Mouse (Mus musculus) limb, embryonic 14.5 days (tissue): ENCODE results near the gene Nova2. TPM values are rescaled to one million over a fixed set of nuclear protein-coding genes. Genes with fewer than 3 reads are reported as not detected.
A peak's percentile ranks its signal among the peaks of the same experiment; 100 is the strongest.

Experiments used
- ATAC-seq: fragments of 200-750 bp; cut with Nextera tagmentation; 2 replicates; pipeline ENCODE4 v1.8.0; 2017; ENCODE audit warnings: low read depth, moderate number of reproducible peaks, moderate TSS enrichment; ENCODE audit not compliant: low FRiP score
- DNase-seq: peaks from one replicate; pipeline ENCODE4 v3.0.0-alpha.2; 2015; ENCODE audit warnings: low spot score
- H3K27ac ChIP-seq: fragments of 300-500 bp; sonication (generic); replicated peaks from 2 replicates; pipeline ENCODE4 v1.5.1; 2014; ENCODE audit warnings: low read depth, mild to moderate bottlenecking, low read length, moderate library complexity, mixed read lengths
- H3K27me3 ChIP-seq: fragments of 300-500 bp; sonication (generic); 2 replicates; pipeline ENCODE4 v1.6.1; 2014; ENCODE audit warnings: low read length, mixed read lengths; ENCODE audit not compliant: control insufficient read depth, insufficient read depth
- H3K36me3 ChIP-seq: fragments of 300-500 bp; sonication (generic); 2 replicates; pipeline ENCODE4 v1.6.1; 2014; ENCODE audit warnings: mild to moderate bottlenecking, low read length, moderate library complexity, mixed read lengths; ENCODE audit not compliant: control insufficient read depth, insufficient read depth
- H3K4me1 ChIP-seq: fragments of 300-500 bp; sonication (generic); 2 replicates; pipeline ENCODE4 v1.6.1; 2014; ENCODE audit warnings: antibody characterized with exemption, low read length, mixed read lengths; ENCODE audit not compliant: control insufficient read depth, insufficient read depth
- H3K4me2 ChIP-seq: fragments of 300-500 bp; sonication (generic); replicated peaks from 2 replicates; pipeline ENCODE4 v1.6.1; 2014; ENCODE audit warnings: low read depth, mild to moderate bottlenecking, low read length, moderate library complexity; ENCODE audit not compliant: severe bottlenecking
- H3K4me3 ChIP-seq: fragments of 300-500 bp; sonication (generic); replicated peaks from 2 replicates; pipeline ENCODE4 v1.5.1; 2014; ENCODE audit warnings: low read length
- H3K9ac ChIP-seq: fragments of 300-500 bp; sonication (generic); 2 replicates; pipeline ENCODE4 v1.6.1; 2014; ENCODE audit warnings: mild to moderate bottlenecking, low read depth, low read length, moderate library complexity; ENCODE audit not compliant: severe bottlenecking
- H3K9me3 ChIP-seq: fragments of 300-500 bp; sonication (generic); 2 replicates; pipeline ENCODE4 v1.6.1; 2016; ENCODE audit warnings: low read length; ENCODE audit not compliant: control insufficient read depth
- POLR2A ChIP-seq: fragments of 200-500 bp; IDR thresholded peaks from 2 replicates; pipeline ENCODE4 v1.8.0; 2012; ENCODE audit warnings: inconsistent platforms, mild to moderate bottlenecking, moderate library complexity, borderline replicate concordance; ENCODE audit not compliant: insufficient read depth, insufficient read length; ENCODE audit errors: extremely low read depth
- WGBS: fragments of 180-500 bp; shearing (Covaris S2); extraction: QIAGEN DNeasy Blood & Tissue Kit; methylation state at CpG from one replicate; pipeline ENCODE4 v1.1.7; 2014; 5-methylcytosine and 5-hydroxymethylcytosine counted together
- polyA plus RNA-seq, 2 experiments: library from polyadenylated mRNA; depleted of rRNA in 1 of 2; stranded (reverse) in 1 of 2; unstranded in 1 of 2; fragments of >200 nt; fragmentation: Nextera tagmentation in 1 of 2; extraction: Ambion mirVana in 1 of 2; gene quantifications; 2 replicates each; pipeline versions ENCODE4 v1.2.1 to v1.2.3; 2012 to 2014

Nova2 gene
- polyA plus RNA-seq, 2 experiments = 0.37 to 1.3 TPM

- H3K9ac ChIP-seq = no peak overlapping the region
- H3K4me1 ChIP-seq = no peaks in the 10 kb centered on the region
- H3K36me3 ChIP-seq = no peaks in the 10 kb centered on the region
- no peak overlapping the region for H3K27ac ChIP-seq
- no peak overlapping the region for H3K4me3 ChIP-seq
- H3K4me2 ChIP-seq = no peak overlapping the region
- ATAC-seq = no peak; the same call in 1 of the 2 replicates
- TF ChIP-seq POLR2A = no peak
- peaks cover 21% of the 10 kb centered on the region for H3K27me3 ChIP-seq
- H3K9me3 ChIP-seq = no peaks in the 10 kb centered on the region
- peak; percentile 61 for DNase-seq
- 20% methylated on average over 15 of the region's 15 CpGs for WGBS
These were observed 25.7 kb downstream of the Nova2 start for GRCm38 (mm10) chr7:18951397-18951796.

- no peak for TF ChIP-seq POLR2A
- Histone ChIP-seq H3K27ac (no peak overlapping the region), H3K9me3 (no peaks in the 10 kb centered on the region)
These were observed 32.1 kb downstream of the Nova2 start for GRCm38 (mm10) chr7:18957569-18958383.

GRCm38 (mm10) chr7:18958384-18958766 is 32.7 kb downstream of the Nova2 start:
- no peaks in the 10 kb centered on the region for H3K9me3 ChIP-seq
- under 1% methylated on average over 17 of the region's 21 CpGs for WGBS
- DNase-seq (no peak), ATAC-seq (no peak; the same call in 1 of the 2 replicates)
- H3K4me3 ChIP-seq = peak overlapping the region; percentile 59
- no peaks in the 10 kb centered on the region for H3K36me3 ChIP-seq
- peaks cover 6% of the 10 kb centered on the region; the same call in 1 of the 2 replicates for H3K4me1 ChIP-seq
- H3K27ac ChIP-seq = no peak overlapping the region
- peak overlapping the region; percentile 96 for H3K4me2 ChIP-seq
- TF ChIP-seq POLR2A = no peak
- H3K9ac ChIP-seq = peak overlapping the region; percentile 60
- H3K27me3 ChIP-seq = peaks cover 75% of the 10 kb centered on the region

More at GRCm38 (mm10) chr7:18957569-18958383, 32.1 kb downstream of the Nova2 start:
- H3K27me3 ChIP-seq = peaks cover 69% of the 10 kb centered on the region
- peak overlapping the region; percentile 60 for H3K9ac ChIP-seq
- peak overlapping the region; percentile 96 for H3K4me2 ChIP-seq
- H3K4me1 ChIP-seq = peaks cover 5% of the 10 kb centered on the region; the same call in 1 of the 2 replicates
- H3K4me3 ChIP-seq = peak overlapping the region; percentile 59
- peak; percentile 42 for DNase-seq
- WGBS = under 1% methylated on average over 61 of the region's 107 CpGs
- no peaks in the 10 kb centered on the region for H3K36me3 ChIP-seq
- peak; percentile 84 for ATAC-seq

- 56% methylated on average over 8 of the region's 8 CpGs for WGBS
- no peak for TF ChIP-seq POLR2A
- Histone ChIP-seq H3K4me3 (no peak overlapping the region), H3K9me3 (no peaks in the 10 kb centered on the region), H3K27me3 (peaks cover 85% of the 10 kb centered on the region), H3K36me3 (no peaks in the 10 kb centered on the region), H3K4me1 (peaks cover 6% of the 10 kb centered on the region; the same call in 1 of the 2 replicates), H3K27ac (no peak overlapping the region), H3K4me2 (no peak overlapping the region), H3K9ac (no peak overlapping the region)
- DNase-seq (no peak), ATAC-seq (no peak)
These were observed 33.8 kb downstream of the Nova2 start for GRCm38 (mm10) chr7:18959446-18959845.

GRCm38 (mm10) chr7:18962171-18962792 is 36.6 kb downstream of the Nova2 start:
- no peak overlapping the region for H3K27ac ChIP-seq
- under 1% methylated on average over 17 of the region's 17 CpGs for WGBS
- DNase-seq = no peak
- no peaks in the 10 kb centered on the region for H3K9me3 ChIP-seq
- ATAC-seq = no peak
- H3K27me3 ChIP-seq = peaks cover 73% of the 10 kb centered on the region
- H3K36me3 ChIP-seq = no peaks in the 10 kb centered on the region
- H3K4me2 ChIP-seq = no peak overlapping the region
- H3K4me1 ChIP-seq = peaks cover 6% of the 10 kb centered on the region; the same call in 1 of the 2 replicates
- no peak for TF ChIP-seq POLR2A
- peak overlapping the region; percentile 7; the same call in 1 of the 2 replicates for H3K4me3 ChIP-seq
- no peak overlapping the region for H3K9ac ChIP-seq
